Mouse (Mus musculus) common myeloid progenitor, adult 5-6 weeks (primary cell): ENCODE data around the gene Zfp646. TPM values are rescaled to one million over a fixed set of nuclear protein-coding genes. Genes with fewer than 3 reads are reported as not detected.

Experiments used
- total RNA-seq: library from RNA; stranded (forward); fragments of 200-1000, 187-1606 nt; gene quantifications from 2 replicates; pipeline ENCODE4 v1.2.3, GENCODE M21; 2017

Gene Zfp646
- total RNA-seq, 1 experiment from 2014 or later, result 50.4 TPM

Other genes with a start within 250 kb of the Zfp646 start
- 54.4 and 68.0 TPM in 2 replicates for gene Bcl7c, start 167.3 kb upstream of the Zfp646 start, total RNA-seq
- 0.14 TPM in 1 of 2 replicates, not detected in the other for gene Ctf1, start 163.5 kb upstream of the Zfp646 start, total RNA-seq
- gene Ctf2, start 144.1 kb upstream of the Zfp646 start, total RNA-seq, result not detected in 2 replicates
- gene Fbxl19, start 131.7 kb upstream of the Zfp646 start, total RNA-seq, result 14.6 and 21.4 TPM in 2 replicates
- 24.5 and 40.6 TPM in 2 replicates for gene Orai3, start 106.4 kb upstream of the Zfp646 start, total RNA-seq
- gene Setd1a, start 99.6 kb upstream of the Zfp646 start, total RNA-seq, result 15.1 and 16.6 TPM in 2 replicates
- gene Gm49388, start 90.6 kb upstream of the Zfp646 start, total RNA-seq, result 1.4 TPM in 1 of 2 replicates, not detected in the other
- gene Hsd3b7, start 75.6 kb upstream of the Zfp646 start, total RNA-seq, result 36.7 and 52.3 TPM in 2 replicates
- 47.6 and 56.9 TPM in 2 replicates for gene Stx4a, start 51.9 kb upstream of the Zfp646 start, total RNA-seq
- 0.64 TPM in 1 of 2 replicates, not detected in the other for gene Stx1b, start 51.7 kb upstream of the Zfp646 start, total RNA-seq
- gene Zfp668, start 607 bp downstream of the Zfp646 start, total RNA-seq, result 3.2 and 10.5 TPM in 2 replicates
- 0.27 TPM in 1 of 2 replicates, not detected in the other for gene Prss53, start 14.7 kb downstream of the Zfp646 start, total RNA-seq
- not detected in 2 replicates for gene Gm21974, start 19.2 kb downstream of the Zfp646 start, total RNA-seq
- gene Vkorc1, start 19.4 kb downstream of the Zfp646 start, total RNA-seq, result 27.6 and 34.0 TPM in 2 replicates
- gene Bckdk, start 27.9 kb downstream of the Zfp646 start, total RNA-seq, result 40.9 and 47.1 TPM in 2 replicates
- gene Kat8, start 36.3 kb downstream of the Zfp646 start, total RNA-seq, result 30.0 and 36.0 TPM in 2 replicates
- gene Prss8, start 53.9 kb downstream of the Zfp646 start, total RNA-seq, result not detected in 2 replicates
- 2.4 and 4.3 TPM in 2 replicates for gene Prss36, start 70.5 kb downstream of the Zfp646 start, total RNA-seq
- 79.4 and 108 TPM in 2 replicates for gene Fus, start 91.2 kb downstream of the Zfp646 start, total RNA-seq
- gene Pycard, start 117.6 kb downstream of the Zfp646 start, total RNA-seq, result 19.8 and 27.3 TPM in 2 replicates
- not detected in 2 replicates for gene Trim72, start 127.7 kb downstream of the Zfp646 start, total RNA-seq
- 10.8 and 12.8 TPM in 2 replicates for gene Itgam, start 186.4 kb downstream of the Zfp646 start, total RNA-seq
- gene Gm49368, start 186.5 kb downstream of the Zfp646 start, total RNA-seq, result not detected in 2 replicates